Mouse (Mus musculus): Measurements from ENCODE around the gene 4930579F01Rik.

4930579F01Rik gene

GRCm38 (mm10) chr3:138193683-138194302, at the start of gene 4930579F01Rik:
4930579F01Rik (minus strand) TSS chr3:138193825.
- DNase-seq, result no peak

- no peak for DNase-seq
These were observed 49.3 kb upstream of the 4930579F01Rik start for GRCm38 (mm10) chr3:138242933-138243332.

- DNase-seq, result no peak
These were observed 48.5 kb upstream of the 4930579F01Rik start for GRCm38 (mm10) chr3:138242021-138242726.

DNA sequence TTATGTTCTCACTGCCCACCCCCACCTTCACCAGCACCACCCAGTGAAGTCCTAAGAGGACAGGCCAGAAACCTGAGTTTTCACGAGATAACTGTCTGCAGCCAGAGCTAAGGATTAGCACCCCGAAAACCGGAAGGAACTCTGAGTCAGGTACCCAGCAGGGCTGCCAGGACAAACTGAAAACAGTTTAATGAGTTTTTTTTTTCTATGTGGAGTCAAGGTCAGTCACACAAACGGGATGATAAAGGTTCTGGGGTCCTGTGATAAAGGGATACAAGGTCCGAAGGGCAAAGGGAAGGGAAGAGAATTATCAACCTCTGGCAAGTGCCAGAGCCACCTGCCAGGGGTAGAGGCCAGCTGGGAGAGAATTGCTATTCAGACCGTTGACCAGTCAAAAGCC, 47.7 kb upstream of the 4930579F01Rik start:
- no peak for DNase-seq

DNA sequence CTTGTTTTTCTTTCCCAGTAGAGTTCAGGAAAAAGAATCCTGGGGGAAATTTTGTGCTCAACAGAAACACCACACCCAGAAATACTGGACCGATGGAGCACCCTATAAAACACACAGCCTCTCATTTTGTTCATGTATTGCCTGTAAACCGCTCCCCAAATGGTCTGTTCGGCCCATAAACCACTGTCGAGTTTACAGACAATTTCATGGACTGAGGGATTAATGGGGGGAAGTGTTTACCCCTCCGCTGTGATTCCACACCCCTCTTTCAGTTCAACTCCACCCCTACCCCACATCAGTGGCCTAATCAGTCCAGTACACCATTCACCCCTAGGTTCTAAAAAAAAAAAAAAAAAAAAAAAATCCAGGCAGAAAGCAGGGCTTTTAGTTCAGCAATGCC, 47.3 kb upstream of the 4930579F01Rik start:
- DNase-seq, result no peak

DNA sequence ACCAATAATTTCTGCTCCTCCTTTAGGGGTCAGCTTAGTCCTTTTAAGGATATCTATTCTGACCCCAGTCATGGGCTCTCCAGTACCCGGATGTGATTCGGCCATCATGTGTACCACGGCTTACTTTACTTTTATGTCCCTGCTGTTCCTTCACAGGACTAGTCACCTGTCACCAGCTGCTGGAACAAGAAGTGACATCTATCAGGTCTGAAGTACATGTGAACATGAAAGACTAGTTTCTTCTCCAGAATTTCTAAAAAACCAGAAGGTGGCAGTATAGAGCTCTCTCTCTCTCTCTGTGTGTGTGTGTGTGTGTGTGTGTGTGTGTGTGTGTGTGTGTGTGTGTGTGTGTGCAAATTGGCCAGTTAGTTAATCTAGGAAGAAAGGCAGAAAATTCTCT, 46.8 kb upstream of the 4930579F01Rik start:
- no peak for DNase-seq

DNA sequence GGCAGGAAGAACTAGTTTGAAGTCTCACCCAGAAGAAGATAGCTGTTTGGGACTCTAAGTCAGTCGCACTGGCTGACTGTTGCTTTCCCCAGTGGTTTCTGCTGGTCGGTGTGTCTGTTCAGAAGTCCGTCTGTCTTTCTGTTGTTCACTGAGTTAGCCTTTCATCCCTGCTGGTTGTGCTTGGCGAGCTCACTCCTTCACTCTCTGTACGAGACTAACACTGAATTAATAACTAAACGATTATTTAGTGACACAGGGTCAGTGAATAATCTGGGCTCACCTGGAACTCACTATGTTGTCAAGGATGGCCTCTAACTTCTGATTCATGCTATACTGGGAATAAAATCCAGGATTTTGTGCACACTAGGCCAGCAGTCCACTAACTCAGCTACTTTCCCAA, 45.8 kb upstream of the 4930579F01Rik start:
- DNase-seq, result no peak

DNA sequence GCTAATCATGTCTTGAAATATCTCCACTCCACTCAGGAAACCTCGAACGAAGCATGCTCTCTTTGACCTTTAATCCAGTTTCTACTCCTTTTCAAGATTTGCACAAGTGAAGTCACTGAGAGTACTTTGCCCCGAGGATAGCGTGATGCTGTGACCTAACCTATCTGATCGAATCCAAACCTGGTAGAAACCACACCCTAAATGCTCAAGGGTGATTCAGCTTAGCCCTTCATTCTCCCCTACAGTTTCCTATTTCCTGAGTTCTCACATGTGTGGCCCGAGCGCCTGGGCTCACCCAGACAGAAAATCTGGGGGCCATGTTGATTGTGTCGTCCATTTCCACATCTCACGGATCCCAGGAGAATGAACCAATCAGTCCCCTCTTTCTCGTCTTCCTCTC, 44.4 kb upstream of the 4930579F01Rik start:
- no peak for DNase-seq

DNA sequence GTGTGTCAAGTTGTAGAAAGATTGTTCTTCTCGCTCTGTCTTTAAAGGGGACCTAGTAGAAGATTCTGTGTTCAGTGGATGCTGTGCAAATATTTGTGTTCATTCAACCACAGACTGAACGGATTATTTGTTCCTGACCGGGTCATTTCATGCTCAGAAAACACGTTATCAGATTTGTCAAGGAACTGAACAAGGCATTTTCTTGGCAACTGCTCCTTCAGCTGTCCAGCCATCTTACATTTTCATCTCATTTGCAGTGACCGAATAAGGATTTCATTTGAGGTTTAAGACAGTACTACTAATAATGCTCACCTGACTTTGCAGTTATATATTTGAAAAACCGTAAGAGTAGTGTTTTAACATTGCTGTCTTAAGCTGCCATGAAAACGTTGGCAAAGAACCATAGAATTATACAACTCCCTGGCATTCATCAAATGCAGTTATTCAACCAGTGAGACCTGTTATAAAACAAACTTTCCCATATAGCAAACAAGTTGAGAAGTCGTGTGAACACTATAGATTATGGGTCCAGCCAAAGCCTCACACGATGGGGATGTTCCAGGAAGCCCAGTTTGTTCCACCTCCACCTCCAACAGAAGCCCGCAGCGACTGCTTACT, 43.0 kb upstream of the 4930579F01Rik start:
- no peak for DNase-seq

DNA sequence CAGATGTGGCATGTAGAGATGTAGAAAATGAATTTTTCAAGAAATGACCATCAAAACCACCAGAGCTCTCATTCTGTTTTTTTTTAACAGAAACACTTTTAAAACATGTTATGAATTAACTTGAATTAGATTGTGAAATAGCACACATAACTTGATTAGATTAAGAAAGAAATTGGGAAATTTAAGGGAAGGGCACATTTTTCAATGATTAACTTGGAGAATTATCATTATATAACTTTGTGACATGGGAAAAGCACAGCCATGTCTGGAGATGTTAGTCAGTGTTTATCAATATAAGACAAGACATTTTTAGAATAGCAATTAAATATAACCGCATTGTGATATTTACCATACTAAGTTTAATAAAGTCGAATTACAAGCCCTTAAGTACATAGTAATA, 37.9 kb upstream of the 4930579F01Rik start:
- DNase-seq, result no peak

- DNase-seq, result no peak
These were observed 36.6 kb upstream of the 4930579F01Rik start for GRCm38 (mm10) chr3:138230266-138230665.

- no peak for DNase-seq
These were observed 35.8 kb upstream of the 4930579F01Rik start for GRCm38 (mm10) chr3:138229448-138229847.

- no peak for DNase-seq
These were observed 34.2 kb upstream of the 4930579F01Rik start for GRCm38 (mm10) chr3:138227782-138228181.

DNA sequence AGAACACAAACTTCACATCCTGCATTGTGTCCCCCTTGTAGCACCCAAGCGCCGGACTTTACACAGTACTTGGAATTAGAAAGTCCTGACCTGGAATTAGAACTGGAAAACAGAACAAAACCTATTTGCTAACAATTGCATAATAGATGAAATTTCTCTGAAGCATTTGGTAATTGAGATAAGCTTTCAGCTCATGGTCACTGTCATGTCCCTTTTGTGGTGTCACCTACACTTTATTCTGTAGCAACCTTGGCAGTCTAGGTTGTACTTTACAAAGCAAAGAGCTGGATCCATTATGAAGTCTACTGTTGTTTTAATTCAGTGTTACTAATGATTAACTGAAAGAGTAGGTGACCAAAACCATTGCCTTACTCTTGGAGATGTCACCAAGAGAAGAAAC, 33.5 kb upstream of the 4930579F01Rik start:
- DNase-seq, result no peak

DNA sequence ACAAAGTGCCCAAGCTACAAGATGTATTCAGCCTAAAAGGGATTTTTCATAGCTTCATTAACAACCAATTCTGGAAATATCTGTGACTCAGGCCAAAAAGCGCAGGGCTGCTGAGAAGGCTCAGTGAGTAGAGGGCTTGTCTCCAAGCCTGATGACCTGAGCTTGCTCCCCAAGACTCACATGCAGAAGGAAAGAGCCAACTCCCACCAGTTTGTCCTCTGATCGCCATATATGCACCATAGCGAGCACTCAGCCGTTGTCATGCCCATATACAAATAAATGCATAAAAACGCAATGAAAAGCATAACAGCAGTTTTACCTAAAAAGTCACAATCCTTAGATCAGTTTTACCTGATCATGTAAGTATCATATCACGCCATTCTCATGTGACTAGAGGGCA, 32.9 kb upstream of the 4930579F01Rik start:
- DNase-seq, result no peak

DNA sequence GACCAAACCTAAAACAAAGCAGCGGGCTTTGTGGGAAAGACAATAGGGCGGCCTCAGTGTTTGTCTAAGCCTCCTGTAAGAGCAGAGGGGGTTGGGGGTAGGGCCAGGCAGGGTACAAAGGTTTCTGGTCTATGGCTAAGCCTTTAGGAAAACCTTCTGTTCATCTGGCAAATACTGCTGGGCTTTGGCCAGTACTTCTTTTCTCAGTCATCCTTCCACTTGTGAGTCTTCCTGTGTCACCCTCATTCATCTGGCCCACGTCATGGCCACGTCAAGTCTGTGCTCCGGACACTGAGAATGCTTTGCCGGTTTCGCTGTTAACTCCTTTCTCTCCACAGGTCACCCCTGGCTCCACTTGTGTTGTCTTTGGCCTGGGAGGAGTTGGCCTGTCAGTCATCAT, 32.2 kb upstream of the 4930579F01Rik start:
- DNase-seq, result peak; percentile 56 to 68

DNA sequence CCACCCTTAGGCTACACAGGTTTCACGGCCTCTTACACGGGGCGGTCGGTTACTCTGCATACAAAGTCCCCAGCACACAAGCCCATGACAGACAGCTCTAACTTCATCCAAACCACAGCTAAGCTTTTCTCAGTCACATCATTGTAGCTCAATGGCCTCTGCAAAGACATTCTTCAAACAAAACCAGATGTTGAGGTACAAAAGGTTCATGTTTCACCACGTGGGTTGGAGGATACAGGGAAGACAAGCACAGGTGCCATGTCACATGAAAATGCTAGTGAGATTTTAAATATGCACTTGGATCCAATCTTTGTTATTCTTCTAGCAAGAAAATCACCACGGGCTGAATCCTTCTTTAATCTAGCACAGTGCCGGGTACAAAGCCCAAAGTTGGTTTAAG, 31.7 kb upstream of the 4930579F01Rik start:
- DNase-seq, result no peak

GRCm38 (mm10) chr3:138224363-138224954, 30.8 kb upstream of the 4930579F01Rik start:
- no peak for DNase-seq

GRCm38 (mm10) chr3:138222952-138223351, 29.3 kb upstream of the 4930579F01Rik start:
- DNase-seq, result peak; percentile 85 to 87

- no peak for DNase-seq
These were observed 28.9 kb upstream of the 4930579F01Rik start for GRCm38 (mm10) chr3:138222511-138222910.

DNA sequence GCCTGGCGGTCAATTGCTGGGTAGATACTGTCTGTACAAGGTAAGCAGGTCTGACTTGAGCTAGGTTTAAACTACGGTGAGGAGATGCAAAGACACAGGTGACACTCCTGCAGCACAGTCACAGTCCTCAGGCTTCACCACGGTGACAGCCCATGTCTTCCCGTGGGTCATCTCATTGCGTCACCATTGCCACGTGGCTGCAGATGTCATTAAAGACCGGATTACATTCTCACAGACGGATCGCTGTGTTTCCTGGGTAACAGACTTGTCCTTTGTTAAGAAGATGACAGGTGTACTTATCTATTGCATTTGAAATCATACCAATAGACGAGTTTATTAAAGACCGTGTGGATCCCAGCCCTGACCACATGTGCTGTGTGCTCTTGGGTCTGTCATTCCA, 27.5 kb upstream of the 4930579F01Rik start:
- DNase-seq, result no peak

- DNase-seq, result no peak
These were observed 24.1 kb upstream of the 4930579F01Rik start, which contains the start of gene Adh7 for GRCm38 (mm10) chr3:138217631-138218264. Adh7 (plus strand) TSS chr3:138217760.

DNA sequence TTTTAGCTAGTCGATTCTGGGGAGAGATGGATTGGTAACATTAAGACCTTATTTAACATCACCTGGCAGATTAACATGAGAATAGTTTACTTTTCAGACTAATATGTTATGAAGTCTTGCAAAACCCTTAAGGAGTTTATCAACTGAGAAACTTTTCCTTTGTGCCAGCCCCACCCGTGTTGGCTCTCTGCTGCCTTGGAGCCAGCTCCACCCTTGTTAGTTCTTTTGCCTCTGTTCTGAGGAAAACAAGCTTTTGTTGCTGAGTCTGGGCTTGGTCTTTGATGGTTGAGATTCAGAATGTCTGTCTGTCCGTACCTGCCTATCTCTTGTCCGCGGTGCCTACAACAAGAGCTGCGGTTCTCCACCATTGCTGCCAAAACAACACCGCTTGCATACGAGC, 22.5 kb upstream of the 4930579F01Rik start:
- DNase-seq, result no peak
